Mouse (Mus musculus): ENCODE results near the gene Jkamp. TPM values are rescaled to one million over a fixed set of nuclear protein-coding genes. Genes with fewer than 3 reads are reported as not detected.

The Jkamp gene
- polyA plus RNA-seq, 1 experiment = 36.8 TPM

GRCm38 (mm10) chr12:72070327-72071269, 14.8 kb upstream of the Jkamp start, which contains the start of gene Gpr135:
Gpr135 (minus strand) TSS chr12:72071125.
- H3K4me1 ChIP-seq (ENCODE audit: control insufficient read depth, insufficient read depth, insufficient read length, low read length) = no peaks in the 10 kb centered on the region; the same call in 1 of the 2 replicates
- peak within 1 kb of the TSS; percentile 61 for H3K4me3 ChIP-seq (ENCODE audit: insufficient read depth, low read depth, low read length)
- no peak within 1 kb of the TSS for H3K27ac ChIP-seq (replicated peaks; ENCODE audit: low read depth, low read length)

- H3K4me3 ChIP-seq (ENCODE audit: insufficient read depth, low read depth, low read length) = no peak overlapping the region
- peak overlapping the region; percentile 31 for H3K27ac ChIP-seq (replicated peaks; ENCODE audit: low read depth, low read length)
These were observed 7.1 kb upstream of the Jkamp start for GRCm38 (mm10) chr12:72078248-72078647.

GRCm38 (mm10) chr12:72081961-72082360, 3.4 kb upstream of the Jkamp start:
- Histone ChIP-seq H3K4me1 (ENCODE audit: control insufficient read depth, insufficient read depth, insufficient read length, low read length) (peaks cover 6% of the 10 kb centered on the region; the same call in 1 of the 2 replicates), H3K27ac (replicated peaks; ENCODE audit: low read depth, low read length) (no peak overlapping the region), H3K4me3 (ENCODE audit: insufficient read depth, low read depth, low read length) (no peak overlapping the region)

More at GRCm38 (mm10) chr12:72078248-72078647, 7.1 kb upstream of the Jkamp start:
- H3K4me1 ChIP-seq (ENCODE audit: control insufficient read depth, insufficient read depth, insufficient read length, low read length) = 0 out of 2 replicates have a peak, but pooled peaks cover 2% of the 10 kb centered on the region

- peak overlapping the region; percentile 17 for H3K4me3 ChIP-seq (ENCODE audit: insufficient read depth, low read depth, low read length)
- H3K27ac ChIP-seq (replicated peaks; ENCODE audit: low read depth, low read length) = no peak overlapping the region
- H3K4me1 ChIP-seq (ENCODE audit: control insufficient read depth, insufficient read depth, insufficient read length, low read length) = peaks cover 6% of the 10 kb centered on the region; the same call in 1 of the 2 replicates
These were observed 3.0 kb upstream of the Jkamp start for GRCm38 (mm10) chr12:72082370-72082769.

GRCm38 (mm10) chr12:72083265-72083664, 2.1 kb upstream of the Jkamp start:
- Histone ChIP-seq H3K27ac (replicated peaks; ENCODE audit: low read depth, low read length) (no peak overlapping the region), H3K4me1 (ENCODE audit: control insufficient read depth, insufficient read depth, insufficient read length, low read length) (peaks cover 6% of the 10 kb centered on the region; the same call in 1 of the 2 replicates), H3K4me3 (ENCODE audit: insufficient read depth, low read depth, low read length) (no peak overlapping the region)

- Histone ChIP-seq H3K4me1 (ENCODE audit: control insufficient read depth, insufficient read depth, insufficient read length, low read length) (peaks cover 6% of the 10 kb centered on the region; the same call in 1 of the 2 replicates), H3K4me3 (ENCODE audit: insufficient read depth, low read depth, low read length) (peak overlapping the region; percentile 82), H3K27ac (replicated peaks; ENCODE audit: low read depth, low read length) (peak overlapping the region; percentile 51)
These were observed 947 bp upstream of the Jkamp start for GRCm38 (mm10) chr12:72084261-72085023.

GRCm38 (mm10) chr12:72085024-72085328, 413 bp upstream of the Jkamp start:
- Histone ChIP-seq H3K27ac (replicated peaks; ENCODE audit: low read depth, low read length) (peak overlapping the region; percentile 51), H3K4me3 (ENCODE audit: insufficient read depth, low read depth, low read length) (peak overlapping the region; percentile 82), H3K4me1 (ENCODE audit: control insufficient read depth, insufficient read depth, insufficient read length, low read length) (peaks cover 6% of the 10 kb centered on the region; the same call in 1 of the 2 replicates)

GRCm38 (mm10) chr12:72086166-72086825, 907 bp downstream of the Jkamp start:
- Histone ChIP-seq H3K4me3 (ENCODE audit: insufficient read depth, low read depth, low read length) (peak overlapping the region; percentile 92), H3K27ac (replicated peaks; ENCODE audit: low read depth, low read length) (peak overlapping the region; percentile 89), H3K4me1 (ENCODE audit: control insufficient read depth, insufficient read depth, insufficient read length, low read length) (peaks cover 6% of the 10 kb centered on the region; the same call in 1 of the 2 replicates)

GRCm38 (mm10) chr12:72089802-72090201, 4.4 kb downstream of the Jkamp start:
- no peak overlapping the region for H3K27ac ChIP-seq (replicated peaks; ENCODE audit: low read depth, low read length)
- H3K4me3 ChIP-seq (ENCODE audit: insufficient read depth, low read depth, low read length) = no peak overlapping the region
- H3K4me1 ChIP-seq (ENCODE audit: control insufficient read depth, insufficient read depth, insufficient read length, low read length) = peaks cover 3% of the 10 kb centered on the region; the same call in 1 of the 2 replicates

GRCm38 (mm10) chr12:72096966-72097365, 11.6 kb downstream of the Jkamp start:
- Histone ChIP-seq H3K4me3 (ENCODE audit: insufficient read depth, low read depth, low read length) (no peak overlapping the region), H3K4me1 (ENCODE audit: control insufficient read depth, insufficient read depth, insufficient read length, low read length) (no peaks in the 10 kb centered on the region), H3K27ac (replicated peaks; ENCODE audit: low read depth, low read length) (no peak overlapping the region)

- H3K4me3 ChIP-seq (ENCODE audit: insufficient read depth, low read depth, low read length) = no peak overlapping the region
- H3K4me1 ChIP-seq (ENCODE audit: control insufficient read depth, insufficient read depth, insufficient read length, low read length) = no peaks in the 10 kb centered on the region
These were observed 17.4 kb downstream of the Jkamp start for GRCm38 (mm10) chr12:72102776-72103175.

GRCm38 (mm10) chr12:72104027-72104426, 18.6 kb downstream of the Jkamp start:
- H3K4me3 ChIP-seq (ENCODE audit: insufficient read depth, low read depth, low read length) = no peak overlapping the region
- no peak overlapping the region for H3K27ac ChIP-seq (replicated peaks; ENCODE audit: low read depth, low read length)
- H3K4me1 ChIP-seq (ENCODE audit: control insufficient read depth, insufficient read depth, insufficient read length, low read length) = no peaks in the 10 kb centered on the region

More at GRCm38 (mm10) chr12:72102776-72103175, 17.4 kb downstream of the Jkamp start:
- no peak overlapping the region for H3K27ac ChIP-seq (replicated peaks; ENCODE audit: low read depth, low read length)

GRCm38 (mm10) chr12:72104525-72105281, 19.3 kb downstream of the Jkamp start:
- no peak overlapping the region for H3K4me3 ChIP-seq (ENCODE audit: insufficient read depth, low read depth, low read length)
- H3K4me1 ChIP-seq (ENCODE audit: control insufficient read depth, insufficient read depth, insufficient read length, low read length) = no peaks in the 10 kb centered on the region
- H3K27ac ChIP-seq (replicated peaks; ENCODE audit: low read depth, low read length) = no peak overlapping the region

GRCm38 (mm10) chr12:72115126-72115525, 29.7 kb downstream of the Jkamp start:
- H3K4me3 ChIP-seq (ENCODE audit: insufficient read depth, low read depth, low read length) = no peak overlapping the region
- H3K27ac ChIP-seq (replicated peaks; ENCODE audit: low read depth, low read length) = no peak overlapping the region
- H3K4me1 ChIP-seq (ENCODE audit: control insufficient read depth, insufficient read depth, insufficient read length, low read length) = no peaks in the 10 kb centered on the region
